Mouse (Mus musculus) myocyte (in vitro differentiated cells): ENCODE measurements around the gene 4933434E20Rik. TPM values are rescaled to one million over a fixed set of nuclear protein-coding genes. Genes with fewer than 3 reads are reported as not detected.
A peak's percentile ranks its signal among the peaks of the same experiment; 100 is the strongest.

Experiments used
- H3K27me3 ChIP-seq: one replicate; pipeline ENCODE4 v1.6.1; 2011; ENCODE audit not compliant: control insufficient read depth, insufficient read depth, insufficient read length
- H3K36me3 ChIP-seq: one replicate; pipeline ENCODE4 v1.6.1; 2011; ENCODE audit not compliant: control insufficient read depth, insufficient read depth
- H3K4me2 ChIP-seq: one replicate; pipeline ENCODE4 v1.6.1; 2011; ENCODE audit warnings: low read depth, control low read depth
- H3K4me3 ChIP-seq: one replicate; pipeline ENCODE4 v1.5.1; 2011; ENCODE audit warnings: mild to moderate bottlenecking, control low read depth, moderate library complexity
- H3K79me2 ChIP-seq: one replicate; pipeline ENCODE4 v1.6.1; 2011; ENCODE audit not compliant: control insufficient read depth, insufficient read depth
- H3ac ChIP-seq: one replicate; pipeline ENCODE4 v1.6.1; 2011; ENCODE audit not compliant: control insufficient read depth, insufficient read length
- CEBPB ChIP-seq: IDR thresholded peaks from 2 replicates; pipeline ENCODE4 v1.6.1; 2011; ENCODE audit warnings: mild to moderate bottlenecking, moderate library complexity; ENCODE audit not compliant: poor library complexity, insufficient read depth, severe bottlenecking
- E2F4 ChIP-seq: IDR thresholded peaks from one replicate; pipeline ENCODE4 v1.6.1; 2011; ENCODE audit warnings: mild to moderate bottlenecking, control low read depth, moderate library complexity; ENCODE audit not compliant: insufficient read depth
- MAX ChIP-seq: IDR thresholded peaks from one replicate; pipeline ENCODE4 v1.6.1; 2011; ENCODE audit warnings: low read depth, mild to moderate bottlenecking, control low read depth
- MYOD1 ChIP-seq, 3 experiments: IDR thresholded peaks; one replicate each; pipeline ENCODE4 v1.6.1; 2011; ENCODE audit warnings: control low read depth in 2 of 3, low read depth in 2 of 3, mild to moderate bottlenecking in 2 of 3, moderate library complexity in 1 of 3; ENCODE audit not compliant: insufficient read length in 2 of 3, control insufficient read depth in 1 of 3
- MYOG ChIP-seq, 3 experiments: IDR thresholded peaks; one replicate each; pipeline ENCODE4 v1.6.1; 2011; ENCODE audit warnings: control low read depth in 2 of 3, low read depth in 2 of 3, mild to moderate bottlenecking in 2 of 3; ENCODE audit not compliant: insufficient read length in 2 of 3, control insufficient read depth in 1 of 3, insufficient read depth in 1 of 3
- POLR2A ChIP-seq: IDR thresholded peaks from one replicate; pipeline ENCODE4 v1.6.1; 2011; ENCODE audit warnings: low read depth, mild to moderate bottlenecking, control low read depth, moderate library complexity; ENCODE audit not compliant: insufficient read length
- POLR2AphosphoS2 ChIP-seq: IDR thresholded peaks from one replicate; pipeline ENCODE4 v1.6.1; 2011; ENCODE audit warnings: low read depth, control low read depth; ENCODE audit not compliant: insufficient read length
- REST ChIP-seq: IDR thresholded peaks from one replicate; pipeline ENCODE4 v1.6.1; 2011; ENCODE audit warnings: mild to moderate bottlenecking, control low read depth, moderate library complexity; ENCODE audit not compliant: insufficient read depth, insufficient read length
- SRF ChIP-seq: IDR thresholded peaks from one replicate; pipeline ENCODE4 v1.6.1; 2011; ENCODE audit warnings: low read depth; ENCODE audit not compliant: control insufficient read depth, insufficient read length
- TCF12 ChIP-seq: IDR thresholded peaks from one replicate; pipeline ENCODE4 v1.6.1; 2011; ENCODE audit warnings: mild to moderate bottlenecking, control low read depth; ENCODE audit not compliant: poor library complexity, insufficient read depth, severe bottlenecking
- TCF3 ChIP-seq: IDR thresholded peaks from one replicate; pipeline ENCODE4 v1.6.1; 2011; ENCODE audit warnings: low read depth, control low read depth; ENCODE audit not compliant: insufficient read length
- USF1 ChIP-seq: IDR thresholded peaks from one replicate; pipeline ENCODE4 v1.6.1; 2011; ENCODE audit warnings: low read depth, mild to moderate bottlenecking, control low read depth, moderate library complexity
- polyA plus RNA-seq: library from polyadenylated mRNA; unstranded; fragments of >200 nt; fragmentation: generic; extraction: Trizol; gene quantifications from one replicate; pipeline ENCODE4 v1.2.1, GENCODE M21; 2012; ENCODE audit warnings: missing spikeins

4933434E20Rik gene
- polyA plus RNA-seq, 1 experiment = 83.8 TPM

DNA sequence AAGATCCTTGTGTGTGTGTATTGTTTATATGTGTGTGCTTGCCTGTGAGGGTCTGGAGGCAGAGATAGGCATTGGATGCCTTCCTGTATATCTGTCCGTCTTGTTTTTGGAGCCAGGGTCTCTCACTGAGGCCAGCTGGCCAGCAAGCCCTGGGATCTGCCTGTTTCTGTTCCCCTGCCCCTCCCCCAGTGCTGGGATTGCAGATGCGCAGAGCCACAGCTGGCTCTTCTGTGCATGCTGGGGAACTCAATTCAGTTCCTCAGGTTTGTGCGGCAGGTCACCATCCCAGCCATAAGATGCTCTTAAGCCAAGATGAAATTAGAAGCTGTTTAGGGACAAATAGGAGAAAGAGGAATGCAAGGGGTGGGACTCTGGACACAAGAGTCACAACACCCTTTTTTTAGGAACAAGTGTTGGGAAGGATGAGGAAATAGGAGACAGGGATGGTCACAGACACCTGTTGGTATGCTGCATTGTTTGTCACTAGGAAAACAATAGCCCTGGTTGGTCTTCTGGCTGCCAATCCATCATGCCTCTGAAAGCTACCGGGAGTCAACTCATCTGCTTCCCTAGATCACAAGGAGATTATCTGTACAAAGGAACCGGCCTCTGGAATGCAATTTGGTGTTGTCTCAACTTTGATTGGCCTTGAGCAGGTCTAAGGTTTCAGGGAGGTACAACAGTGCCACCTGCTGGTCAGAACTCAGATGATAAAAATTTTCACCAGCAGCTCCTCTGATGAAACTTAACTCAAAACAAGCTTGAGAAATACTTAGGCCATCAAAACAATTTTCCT lies 25.7 kb downstream of the 4933434E20Rik start:
- TF ChIP-seq TCF3 (no peak), MYOD1 (IDR thresholded peaks at IDR 0.05; ENCODE audit: control insufficient read depth in 1 of 3, insufficient read length in 2 of 3, low read depth in 2 of 3) (peak; percentile 44 to 79 (median 55)), CEBPB (peak; percentile 61; the same call in 1 of the 2 replicates), MYOG (IDR thresholded peaks at IDR 0.05; ENCODE audit: control insufficient read depth in 1 of 3, insufficient read depth in 1 of 3, insufficient read length in 2 of 3, low read depth in 2 of 3) (peak in 2 of 3 experiments; percentile 34 to 68), TCF12 (peak; percentile 16), MAX (no peak)
- Histone ChIP-seq H3K36me3 (no peaks in the 10 kb centered on the region), H3K79me2 (peaks cover 19% of the 10 kb centered on the region), H3K4me2 (peak overlapping the region; percentile 95), H3K27me3 (no peaks in the 10 kb centered on the region), H3ac (no peak overlapping the region), H3K4me3 (no peak overlapping the region)

DNA sequence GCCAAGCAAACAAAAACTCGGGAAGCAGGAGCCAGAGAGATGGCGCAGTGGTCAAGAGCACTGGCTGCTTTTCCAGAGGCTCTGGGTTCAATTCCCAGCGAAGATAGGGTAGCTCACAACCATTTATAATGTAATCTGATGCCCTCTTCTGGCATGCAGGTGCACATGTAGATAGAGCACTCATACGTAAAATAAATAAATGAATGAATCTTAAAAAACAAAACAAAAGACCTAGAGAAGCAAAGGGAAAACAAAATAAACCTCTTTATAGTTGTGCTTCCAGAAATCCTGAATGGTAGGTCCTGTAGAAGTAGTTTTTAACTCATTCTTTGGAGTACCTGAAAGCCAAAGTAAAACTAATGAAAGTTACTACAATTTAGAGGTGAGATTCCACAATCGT lies 26.8 kb downstream of the 4933434E20Rik start:
- H3K79me2 ChIP-seq = peaks cover 30% of the 10 kb centered on the region
- no peaks in the 10 kb centered on the region for H3K27me3 ChIP-seq
- H3K36me3 ChIP-seq = no peaks in the 10 kb centered on the region
- no peak overlapping the region for H3ac ChIP-seq
- TF ChIP-seq TCF3 = no peak
- no peak for TF ChIP-seq POLR2A
- no peak for TF ChIP-seq REST
- TF ChIP-seq TCF12 = no peak
- no peak for TF ChIP-seq CEBPB
- no peak for TF ChIP-seq MYOG (IDR thresholded peaks at IDR 0.05; ENCODE audit: control insufficient read depth in 1 of 3, insufficient read depth in 1 of 3, insufficient read length in 2 of 3, low read depth in 2 of 3)
- TF ChIP-seq E2F4 = no peak
- no peak for TF ChIP-seq POLR2AphosphoS2
- TF ChIP-seq MYOD1 (IDR thresholded peaks at IDR 0.05; ENCODE audit: control insufficient read depth in 1 of 3, insufficient read length in 2 of 3, low read depth in 2 of 3) = no peak
- TF ChIP-seq SRF = no peak
- no peak for TF ChIP-seq USF1
- TF ChIP-seq MAX = no peak
- peak overlapping the region; percentile 95 for H3K4me2 ChIP-seq
- no peak overlapping the region for H3K4me3 ChIP-seq

DNA sequence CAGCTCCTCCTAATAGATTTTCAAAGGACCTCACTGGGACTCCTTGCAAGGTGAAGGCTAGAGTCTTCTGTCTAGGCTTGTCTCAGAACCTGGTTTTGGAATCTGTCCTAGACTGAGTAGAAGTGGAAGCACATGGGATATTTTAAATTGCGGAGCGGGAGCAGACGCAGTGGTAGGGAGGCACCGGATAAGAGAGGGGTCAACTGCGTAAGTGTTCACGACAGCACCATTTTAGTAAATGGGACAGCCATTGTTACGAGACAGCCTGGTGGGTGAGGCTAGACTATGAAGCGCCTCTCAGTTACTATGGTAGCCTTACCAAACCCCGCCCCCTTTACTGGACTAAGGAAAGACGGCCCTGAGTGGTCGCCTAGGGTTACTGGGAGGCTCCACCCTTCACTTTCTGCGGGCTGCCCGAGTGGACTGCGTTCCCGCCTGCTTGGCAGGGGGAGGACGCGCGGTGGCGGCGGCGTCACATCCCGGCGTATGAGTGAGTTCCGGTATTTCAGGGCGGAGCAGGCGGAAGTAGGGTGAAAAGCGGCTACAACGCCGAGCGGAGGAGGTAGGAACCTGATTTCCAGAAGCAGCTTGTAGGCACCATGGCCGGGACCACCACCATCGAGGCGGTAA lies 27.8 kb downstream of the 4933434E20Rik start:
- TF ChIP-seq CEBPB (no peak), POLR2A (peak; percentile 59)
- Histone ChIP-seq H3ac (peak overlapping the region; percentile 93), H3K36me3 (no peaks in the 10 kb centered on the region), H3K4me3 (peak overlapping the region; percentile 83), H3K27me3 (no peaks in the 10 kb centered on the region), H3K79me2 (peaks cover 40% of the 10 kb centered on the region), H3K4me2 (peak overlapping the region; percentile 95)

DNA sequence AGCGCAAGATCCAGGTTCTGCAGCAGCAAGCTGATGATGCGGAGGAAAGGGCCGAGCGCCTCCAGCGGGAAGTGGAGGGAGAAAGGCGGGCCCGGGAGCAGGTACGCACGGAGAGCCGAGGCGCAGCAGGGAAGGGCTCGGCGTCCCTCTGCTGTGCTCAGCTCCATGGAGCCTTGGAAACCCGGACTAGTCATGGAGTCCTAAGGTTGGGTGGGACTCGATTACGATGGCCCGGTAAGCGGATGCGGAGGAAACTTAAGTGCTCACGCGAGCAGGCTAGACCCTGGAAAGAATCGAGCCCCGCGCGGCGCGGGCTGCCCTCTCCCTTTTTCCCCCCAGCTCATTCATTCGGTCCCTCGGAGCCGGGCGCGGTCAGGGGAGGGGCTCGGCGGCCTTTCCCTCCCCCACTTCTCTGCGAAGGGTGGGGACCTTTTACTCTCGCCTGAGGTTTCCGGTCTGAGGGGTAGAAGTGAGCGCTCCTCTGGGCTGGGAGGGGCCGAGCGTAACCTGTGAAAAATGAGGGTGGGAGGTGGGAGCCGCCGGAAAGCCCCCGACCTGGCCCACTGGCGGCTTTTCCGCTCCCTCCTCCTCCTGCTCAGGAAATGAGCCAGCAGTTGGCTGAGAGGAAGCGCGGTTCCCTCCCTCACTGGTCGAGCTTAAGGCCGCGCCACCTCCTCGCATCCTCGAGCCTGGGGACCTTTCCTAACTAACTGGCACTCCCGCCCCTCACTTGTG lies 28.5 kb downstream of the 4933434E20Rik start:
- no peaks in the 10 kb centered on the region for H3K27me3 ChIP-seq
- H3K4me3 ChIP-seq = peak overlapping the region; percentile 83
- H3K79me2 ChIP-seq = peaks cover 47% of the 10 kb centered on the region
- peak; percentile 93 for TF ChIP-seq POLR2AphosphoS2
- TF ChIP-seq SRF = no peak
- no peak for TF ChIP-seq MAX
- TF ChIP-seq CEBPB = no peak
- TF ChIP-seq MYOD1 (IDR thresholded peaks at IDR 0.05; ENCODE audit: control insufficient read depth in 1 of 3, insufficient read length in 2 of 3, low read depth in 2 of 3) = peak in 1 of 3 experiments; percentile 0
- TF ChIP-seq POLR2A = peak; percentile 53
- TF ChIP-seq MYOG (IDR thresholded peaks at IDR 0.05; ENCODE audit: control insufficient read depth in 1 of 3, insufficient read depth in 1 of 3, insufficient read length in 2 of 3, low read depth in 2 of 3) = no peak
- no peak for TF ChIP-seq REST
- TF ChIP-seq TCF3 = no peak
- no peak for TF ChIP-seq E2F4
- TF ChIP-seq USF1 = no peak
- TF ChIP-seq TCF12 = no peak
- H3ac ChIP-seq = peak overlapping the region; percentile 93
- H3K4me2 ChIP-seq = peak overlapping the region; percentile 97
- H3K36me3 ChIP-seq = no peaks in the 10 kb centered on the region
